25 mouse cellular contexts compared by ENCODE assay signal in the genomic region with DNA sequence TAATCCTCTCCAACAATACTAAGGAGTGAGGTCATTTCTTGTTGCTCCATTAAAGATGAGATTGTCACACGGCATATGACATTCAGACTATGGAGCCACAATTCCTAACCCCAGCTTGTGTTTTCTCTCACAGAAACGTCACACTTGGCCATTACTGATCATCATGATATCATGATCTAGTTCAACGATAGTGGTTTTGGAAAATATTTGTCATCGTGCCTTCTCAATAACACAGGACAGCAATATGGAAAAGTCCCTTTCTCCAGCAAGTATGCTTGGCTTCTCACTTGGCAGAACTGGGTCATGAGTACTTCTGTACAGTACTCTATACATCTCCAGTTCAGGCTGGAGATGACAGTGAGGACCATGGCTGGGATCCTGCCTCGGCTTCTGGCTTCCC. TPM values are rescaled to one million over a fixed set of nuclear protein-coding genes. Genes with fewer than 3 reads are reported as not detected.
DNase-seq lines count a peak whose midpoint lies in the region; ATAC-seq and TF ChIP-seq lines count a peak whose summit lies in the region.
"Had no signal": no experiment of that assay in that cellular context is flagged by ENCODE, and none has a peak within 500 bp of the region (broad histone marks: within the 10 kb centered on the region; RNA-seq: fewer than 3 reads in every experiment).

No protein-coding gene starts in this region.

- WGBS in midbrain, embryonic 11.5 days: 86% methylated on average over 5 of the region's 5 CpGs
- 87% methylated on average over 5 of the region's 5 CpGs for WGBS in midbrain, embryonic 16.5 days
- 86% methylated on average over 5 of the region's 5 CpGs for WGBS in heart, embryonic 12.5 days

- no peaks in the 10 kb centered on the region for H3K4me1 ChIP-seq in midbrain, embryonic 11.5 days (ENCODE audit: control insufficient read depth, insufficient read depth, low read length)
- no peaks in the 10 kb centered on the region for H3K4me1 ChIP-seq in midbrain, embryonic 16.5 days (ENCODE audit: control insufficient read depth, insufficient read depth, low read length)
- peaks cover 8% of the 10 kb centered on the region for H3K4me1 ChIP-seq in embryonic fibroblast, embryonic 13.5 days (ENCODE audit: control insufficient read depth, insufficient read depth, low read length)
- 0 out of 2 replicates have a peak, but pooled peaks cover 4% of the 10 kb centered on the region for H3K4me1 ChIP-seq in heart, embryonic 12.5 days (replicated peaks)
- H3K4me1 ChIP-seq: embryonic facial prominence, embryonic 13.5 days; forebrain, embryonic 13.5 days; intestine, embryonic 15.5 days had no signal

- H3K9ac ChIP-seq in midbrain, embryonic 11.5 days (ENCODE audit: low read length): no peak overlapping the region
- H3K9ac ChIP-seq in midbrain, embryonic 16.5 days (ENCODE audit: low read depth, low read length): no peak overlapping the region
- H3K9ac ChIP-seq in heart, embryonic 12.5 days: no peak overlapping the region
- H3K9ac ChIP-seq: embryonic facial prominence, embryonic 13.5 days; forebrain, embryonic 13.5 days; heart, embryonic 13.5 days; hindbrain, embryonic 14.5 days; intestine, embryonic 15.5 days had no signal

- no peak overlapping the region for H3K4me2 ChIP-seq in midbrain, embryonic 11.5 days
- no peak overlapping the region for H3K4me2 ChIP-seq in midbrain, embryonic 16.5 days (ENCODE audit: low read length)
- H3K4me2 ChIP-seq in myocyte (ENCODE audit: low read depth): peak overlapping the region; percentile 55
- H3K4me2 ChIP-seq in heart, embryonic 12.5 days: no peak overlapping the region
- H3K4me2 ChIP-seq: embryonic facial prominence, embryonic 13.5 days; forebrain, embryonic 13.5 days; heart, embryonic 13.5 days; hindbrain, embryonic 14.5 days; intestine, embryonic 15.5 days had no signal

- H3ac ChIP-seq in myocyte (ENCODE audit: control insufficient read depth, insufficient read length): no peak overlapping the region

- peak; percentile 35 for DNase-seq in midbrain, embryonic 11.5 days (ENCODE audit: low spot score, missing footprints)
- DNase-seq in frontal cortex, postnatal 10 days (ENCODE audit: low spot score in 2 of 2): no peak
- DNase-seq in spleen, postnatal 10 days (ENCODE audit: low spot score in 2 of 2): no peak
- DNase-seq: cerebellum, adult 18-20 months; cerebellum, adult 9-10 months; cerebellum, postnatal 25 days; embryo, embryonic 11 days; gastrocnemius, postnatal 25 days; heart, adult 18-20 months; heart, postnatal 14 days; heart, postnatal 4 days had no signal

- H3K4me3 ChIP-seq in midbrain, embryonic 11.5 days (ENCODE audit: low read depth, low read length): no peak overlapping the region
- no peak overlapping the region for H3K4me3 ChIP-seq in midbrain, embryonic 16.5 days (ENCODE audit: low read depth, low read length)
- H3K4me3 ChIP-seq in embryonic fibroblast, embryonic 13.5 days (ENCODE audit: insufficient read depth, low read length): no peak overlapping the region
- no peak overlapping the region for H3K4me3 ChIP-seq in myocyte
- H3K4me3 ChIP-seq in heart, embryonic 12.5 days: no peak overlapping the region
- H3K4me3 ChIP-seq: embryonic facial prominence, embryonic 10.5 days; embryonic facial prominence, embryonic 13.5 days; forebrain, embryonic 10.5 days; forebrain, embryonic 13.5 days; heart, embryonic 13.5 days; intestine, embryonic 15.5 days had no signal

- TF ChIP-seq CTCF in embryonic fibroblast, embryonic 13.5 days (IDR thresholded peaks at IDR 0.05; ENCODE audit: borderline replicate concordance, insufficient read depth, low read length): no peak

- no peaks in the 10 kb centered on the region for H3K27me3 ChIP-seq in midbrain, embryonic 11.5 days (ENCODE audit: control insufficient read depth, insufficient read depth, low read length)
- no peaks in the 10 kb centered on the region for H3K27me3 ChIP-seq in midbrain, embryonic 16.5 days (ENCODE audit: control insufficient read depth, insufficient read depth, low read depth, low read length)
- no peaks in the 10 kb centered on the region for H3K27me3 ChIP-seq in myocyte (ENCODE audit: control insufficient read depth, insufficient read depth, insufficient read length)
- no peaks in the 10 kb centered on the region for H3K27me3 ChIP-seq in heart, embryonic 12.5 days (replicated peaks)
- H3K27me3 ChIP-seq: embryonic facial prominence, embryonic 13.5 days; forebrain, embryonic 13.5 days; heart, embryonic 13.5 days; intestine, embryonic 15.5 days had no signal

- TF ChIP-seq POLR2A in embryonic fibroblast, embryonic 13.5 days (IDR thresholded peaks at IDR 0.05; ENCODE audit: low read depth, low read length): no peak
- no peak for TF ChIP-seq POLR2A in myocyte (IDR thresholded peaks at IDR 0.05; ENCODE audit: insufficient read length, low read depth)

- H3K36me3 ChIP-seq in midbrain, embryonic 11.5 days (ENCODE audit: control insufficient read depth, insufficient read depth, low read length): no peaks in the 10 kb centered on the region
- H3K36me3 ChIP-seq in midbrain, embryonic 16.5 days (ENCODE audit: control insufficient read depth, insufficient read depth, low read length): no peaks in the 10 kb centered on the region
- H3K36me3 ChIP-seq in myocyte (ENCODE audit: control insufficient read depth, insufficient read depth): peaks cover 2% of the 10 kb centered on the region
- peaks cover 14% of the 10 kb centered on the region for H3K36me3 ChIP-seq in heart, embryonic 12.5 days
- H3K36me3 ChIP-seq: embryonic facial prominence, embryonic 10.5 days; forebrain, embryonic 10.5 days had no signal

- H3K79me2 ChIP-seq in myocyte (ENCODE audit: control insufficient read depth, insufficient read depth): peaks cover 18% of the 10 kb centered on the region

- no peaks in the 10 kb centered on the region for H3K9me3 ChIP-seq in midbrain, embryonic 11.5 days (ENCODE audit: control insufficient read depth, low read length)
- no peaks in the 10 kb centered on the region for H3K9me3 ChIP-seq in midbrain, embryonic 16.5 days (replicated peaks; ENCODE audit: control insufficient read depth, low read length, poor library complexity, severe bottlenecking)
- H3K9me3 ChIP-seq in heart, embryonic 12.5 days (replicated peaks): no peaks in the 10 kb centered on the region
- H3K9me3 ChIP-seq: embryonic facial prominence, embryonic 10.5 days; embryonic facial prominence, embryonic 13.5 days; forebrain, embryonic 10.5 days; forebrain, embryonic 13.5 days; heart, embryonic 13.5 days; intestine, embryonic 15.5 days had no signal

- no peak for ATAC-seq in midbrain, embryonic 11.5 days (ENCODE audit: low FRiP score)
- ATAC-seq in midbrain, embryonic 16.5 days: no peak
- ATAC-seq in CD4-positive, CD25-positive, alpha-beta regulatory T cell, adult 4 months: peak; percentile 24
- no peak for ATAC-seq in heart, embryonic 12.5 days (ENCODE audit: insufficient number of reproducible peaks, low FRiP score)
- ATAC-seq: forebrain, embryonic 13.5 days; forebrain, embryonic 16.5 days; hindbrain, postnatal 0 days; intestine, embryonic 15.5 days had no signal

- H3K27ac ChIP-seq in midbrain, embryonic 11.5 days (ENCODE audit: low read depth, low read length): no peak overlapping the region
- H3K27ac ChIP-seq in midbrain, embryonic 16.5 days (ENCODE audit: low read length): no peak overlapping the region
- peak overlapping the region; percentile 99 for H3K27ac ChIP-seq in embryonic fibroblast, embryonic 13.5 days (ENCODE audit: insufficient read depth, low read length)
- no peak overlapping the region for H3K27ac ChIP-seq in heart, embryonic 12.5 days (ENCODE audit: poor library complexity, severe bottlenecking)
- H3K27ac ChIP-seq: embryonic facial prominence, embryonic 10.5 days; embryonic facial prominence, embryonic 13.5 days; forebrain, embryonic 10.5 days; forebrain, embryonic 13.5 days; hindbrain, embryonic 14.5 days; hindbrain, postnatal 0 days; intestine, embryonic 15.5 days had no signal

TF ChIP-seq in myocyte, 11 proteins besides CTCF, POLR2A, EP300 and RAD21:
- TF ChIP-seq USF1 (IDR thresholded peaks at IDR 0.05; ENCODE audit: low read depth): no peak

RNA-seq across cellular contexts. Expression of gene Ostf1, which starts 32.0 kb away (rescaled TPM):
- polyA plus RNA-seq in midbrain, embryonic 11.5 days (2014; fragmentation: Nextera tagmentation; extraction: Ambion mirVana): 46.1 and 48.8 TPM in 2 replicates
- 32.1 and 32.2 TPM in 2 replicates for polyA plus RNA-seq in midbrain, embryonic 16.5 days (2015; fragmentation: Nextera tagmentation; extraction: Ambion mirVana)
- polyA plus RNA-seq in CD4-positive, CD25-positive, alpha-beta regulatory T cell, adult 4 months (2017; shearing (Covaris generic)): 100 to 1,000 TPM; 100 to 103 TPM
- polyA plus RNA-seq in embryonic fibroblast, embryonic 13.5 days (2011; ENCODE audit: insufficient read length, low read depth, missing spikeins): 106 and 109 TPM in 2 replicates
- polyA plus RNA-seq in myocyte (2012; fragmentation: generic; extraction: Trizol): 119 TPM
- 59.5 and 60.4 TPM in 2 replicates for polyA plus RNA-seq in heart, embryonic 12.5 days (2016; fragmentation: Nextera tagmentation; extraction: Ambion mirVana)

RNA-seq across cellular contexts. Expression of gene Nmrk1, which starts 32.1 kb away (rescaled TPM):
- 4.9 and 5.8 TPM in 2 replicates for polyA plus RNA-seq in midbrain, embryonic 11.5 days (2014; fragmentation: Nextera tagmentation; extraction: Ambion mirVana)
- 6.2 and 6.7 TPM in 2 replicates for polyA plus RNA-seq in midbrain, embryonic 16.5 days (2015; fragmentation: Nextera tagmentation; extraction: Ambion mirVana)
- 1 to 10 TPM; 7.4 to 8.1 TPM for polyA plus RNA-seq in CD4-positive, CD25-positive, alpha-beta regulatory T cell, adult 4 months (2017; shearing (Covaris generic))
- polyA plus RNA-seq in embryonic fibroblast, embryonic 13.5 days (2011; ENCODE audit: insufficient read length, low read depth, missing spikeins): 11.4 and 17.5 TPM in 2 replicates
- polyA plus RNA-seq in myocyte (2012; fragmentation: generic; extraction: Trizol): 2.0 TPM
- polyA plus RNA-seq in heart, embryonic 12.5 days (2016; fragmentation: Nextera tagmentation; extraction: Ambion mirVana): 5.7 and 6.3 TPM in 2 replicates
